Mouse (Mus musculus) testis, adult 2 months (tissue): ENCODE measurements around the gene Cideb. TPM values are rescaled to one million over a fixed set of nuclear protein-coding genes. Genes with fewer than 3 reads are reported as not detected.

ENCODE experiments used
- H3K27ac ChIP-seq: fragments of 200-500 bp; 2 replicates; pipeline ENCODE4 v1.5.1; 2012; ENCODE audit warnings: low read depth, low read length; ENCODE audit not compliant: control insufficient read depth, insufficient read depth
- H3K27me3 ChIP-seq: fragments of 200-500 bp; 2 replicates; pipeline ENCODE4 v1.6.1; 2012; ENCODE audit warnings: mild to moderate bottlenecking, low read length, moderate library complexity; ENCODE audit not compliant: control insufficient read depth, insufficient read depth
- H3K36me3 ChIP-seq: fragments of 200-500 bp; 2 replicates; pipeline ENCODE4 v1.6.1; 2012; ENCODE audit warnings: mild to moderate bottlenecking, low read length; ENCODE audit not compliant: control insufficient read depth, insufficient read depth
- H3K4me1 ChIP-seq: fragments of 200-500 bp; 2 replicates; pipeline ENCODE4 v1.6.1; 2012; ENCODE audit warnings: low read length; ENCODE audit not compliant: control insufficient read depth, insufficient read depth
- H3K4me3 ChIP-seq: fragments of 200-500 bp; 2 replicates; pipeline ENCODE4 v1.5.1; 2012; ENCODE audit warnings: low read depth, mild to moderate bottlenecking, low read length, moderate library complexity, mixed read lengths; ENCODE audit not compliant: control insufficient read depth
- CTCF ChIP-seq: fragments of 200-500 bp; IDR thresholded peaks from 2 replicates; pipeline ENCODE4 v1.5.1; 2012; ENCODE audit warnings: low read depth, mild to moderate bottlenecking, inconsistent platforms, low read length, moderate library complexity; ENCODE audit not compliant: control insufficient read depth, insufficient read depth, insufficient replicate concordance
- POLR2A ChIP-seq: fragments of 200-500 bp; IDR thresholded peaks from 2 replicates; pipeline ENCODE4 v1.6.1; 2012; ENCODE audit warnings: low read depth, mild to moderate bottlenecking, inconsistent platforms, low read length, moderate library complexity; ENCODE audit not compliant: control insufficient read depth
- polyA plus RNA-seq: library from polyadenylated mRNA; depleted of rRNA; stranded (reverse); fragments of >200 nt; gene quantifications from 2 replicates; pipeline ENCODE4 v1.2.3, GENCODE M21; 2012

Cideb gene
- polyA plus RNA-seq, 1 experiment, result not detected

DNA sequence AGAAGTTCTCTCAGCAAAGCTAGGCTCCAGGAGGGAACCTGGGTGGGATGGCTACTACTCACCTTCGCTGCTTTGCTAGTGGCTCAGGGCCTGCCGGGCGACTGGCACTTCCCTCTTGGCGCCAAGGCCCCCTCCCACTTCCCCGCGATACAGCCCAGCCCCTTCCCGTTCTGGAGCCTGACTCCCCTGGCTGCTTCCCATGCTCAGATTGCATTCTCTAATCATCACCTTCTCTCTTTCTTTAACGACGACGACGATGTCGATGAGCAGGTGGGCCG is 25.6 kb upstream of the Cideb start, which contains the start of gene Adcy4:
Gene Adcy4, minus strand, starts transcription at position 138 of the 278 bp plus-strand sequence.
- Histone ChIP-seq H3K36me3 (no peaks in the 10 kb centered on the region), H3K4me3 (peak within 1 kb of the TSS; percentile 47), H3K27ac (no peak within 1 kb of the TSS), H3K27me3 (no peaks in the 10 kb centered on the region), H3K4me1 (peaks cover 20% of the 10 kb centered on the region)
- TF ChIP-seq CTCF (no peak), POLR2A (no peak)

DNA sequence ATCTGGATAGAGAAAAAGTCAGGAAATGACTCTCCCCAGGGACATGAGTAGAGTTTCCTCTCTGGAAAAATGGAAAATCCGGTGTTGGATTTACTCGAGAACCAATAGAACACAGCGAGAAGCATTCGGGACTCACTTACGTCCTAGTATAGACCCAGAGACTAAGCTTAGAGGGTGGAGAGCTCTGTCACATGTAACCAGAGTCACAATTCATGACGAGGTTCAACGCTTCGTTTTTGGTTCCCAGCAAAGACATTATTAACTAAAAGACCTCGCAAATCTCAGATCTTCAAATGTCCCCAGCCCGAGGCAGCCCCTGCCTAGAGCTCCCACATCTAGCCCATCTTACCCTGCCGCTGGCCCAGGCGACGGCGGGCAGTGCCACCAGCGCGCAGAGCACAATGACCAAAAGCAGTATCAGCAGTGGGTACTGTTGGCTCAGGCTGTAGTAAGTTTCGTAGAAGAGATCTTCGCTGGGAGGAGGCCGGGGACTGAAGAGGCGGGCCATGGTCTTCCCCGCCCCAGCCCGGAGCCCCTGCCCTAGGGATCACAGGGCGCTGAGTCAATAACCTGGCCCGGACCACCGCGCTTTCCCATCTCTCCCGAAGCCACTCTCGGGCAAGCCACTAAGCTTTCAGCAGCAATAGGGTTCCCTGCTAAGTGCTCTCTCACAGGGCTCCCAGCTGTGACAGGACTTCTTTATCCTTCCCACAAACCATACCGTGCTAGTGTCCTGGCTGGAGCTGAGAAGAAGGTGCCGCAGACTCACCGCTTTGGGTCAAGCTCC is 25.1 kb upstream of the Cideb start:
- Histone ChIP-seq H3K4me1 (peaks cover 14% of the 10 kb centered on the region), H3K4me3 (peak overlapping the region; percentile 47), H3K36me3 (no peaks in the 10 kb centered on the region), H3K27ac (no peak overlapping the region), H3K27me3 (no peaks in the 10 kb centered on the region)
- TF ChIP-seq POLR2A (no peak), CTCF (no peak)

DNA sequence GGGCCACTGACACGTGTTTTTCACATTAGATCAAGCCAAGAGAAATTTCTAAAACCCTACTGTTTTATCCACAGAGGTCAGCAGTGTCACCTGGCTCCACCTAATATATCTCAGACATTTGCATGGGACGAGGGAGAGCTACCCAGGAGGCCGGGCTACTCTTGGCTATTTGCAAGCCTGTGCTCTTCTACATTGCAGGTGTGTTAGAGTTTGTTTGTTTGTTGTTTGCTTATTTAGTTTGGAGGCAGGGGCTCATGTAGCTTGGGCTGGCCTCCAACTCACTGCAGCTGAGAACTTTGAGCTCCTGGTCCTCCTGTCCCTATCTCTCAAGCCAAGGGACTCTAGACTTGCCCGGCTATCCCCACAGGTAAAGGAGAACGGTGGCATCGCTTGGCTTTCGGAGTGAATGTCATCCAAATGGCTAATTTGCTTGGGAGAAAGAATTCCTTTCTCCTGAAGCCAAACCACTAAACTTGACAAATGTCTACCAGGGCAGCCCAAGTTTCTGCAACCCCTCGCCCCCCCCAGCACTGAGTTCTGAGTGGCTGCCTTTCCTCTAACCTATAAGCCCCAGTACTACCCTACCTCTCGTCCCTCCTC is 24.2 kb upstream of the Cideb start:
- Histone ChIP-seq H3K27ac (no peak overlapping the region), H3K27me3 (no peaks in the 10 kb centered on the region), H3K36me3 (no peaks in the 10 kb centered on the region), H3K4me1 (peaks cover 6% of the 10 kb centered on the region), H3K4me3 (no peak overlapping the region)
- TF ChIP-seq POLR2A (no peak), CTCF (no peak)

DNA sequence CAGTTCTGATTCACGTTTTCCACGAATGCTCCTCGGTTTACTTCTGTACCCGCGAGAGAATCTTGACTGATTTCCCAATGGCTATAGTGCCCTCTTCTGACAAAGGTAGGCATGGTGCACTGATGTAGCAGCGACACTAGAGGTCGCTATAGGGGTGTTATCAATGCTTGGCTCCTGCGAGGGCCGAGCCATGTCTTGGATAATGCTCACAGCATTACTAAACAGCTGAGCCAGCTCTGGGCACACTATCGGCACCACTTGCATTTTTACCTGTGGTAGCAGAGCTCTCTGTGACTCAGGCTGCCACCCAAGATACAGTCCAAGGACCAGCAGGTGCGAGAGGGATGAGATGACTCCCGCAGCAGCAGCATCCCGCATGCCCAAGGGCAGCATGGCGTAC is 23.1 kb upstream of the Cideb start:
- no peaks in the 10 kb centered on the region for H3K27me3 ChIP-seq
- peaks cover 6% of the 10 kb centered on the region for H3K4me1 ChIP-seq
- H3K27ac ChIP-seq, result no peak overlapping the region
- TF ChIP-seq CTCF (peak; percentile 89), POLR2A (no peak)
- H3K4me3 ChIP-seq, result no peak overlapping the region
- H3K36me3 ChIP-seq, result no peaks in the 10 kb centered on the region

DNA sequence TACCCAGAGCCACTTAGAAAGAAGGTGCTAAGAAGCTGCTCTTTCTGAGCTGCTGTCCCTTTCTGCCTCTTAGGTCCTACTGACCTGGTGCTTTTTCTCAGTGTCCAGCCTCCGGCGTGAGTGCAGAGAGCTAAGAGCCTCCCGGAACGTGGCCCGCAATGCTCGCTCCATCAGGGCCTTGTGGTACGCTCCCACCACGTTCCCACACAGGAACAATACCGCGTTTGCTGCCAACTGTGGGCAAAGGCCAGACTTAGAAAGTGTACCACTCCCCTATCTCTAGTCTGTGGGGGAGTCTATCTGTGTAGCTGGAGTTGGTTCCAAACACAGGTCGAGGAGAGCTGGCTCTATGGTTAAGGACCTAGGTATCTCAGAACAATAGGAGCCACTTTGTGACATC is 22.5 kb upstream of the Cideb start:
- H3K36me3 ChIP-seq, result no peaks in the 10 kb centered on the region
- no peaks in the 10 kb centered on the region for H3K27me3 ChIP-seq
- H3K4me3 ChIP-seq, result no peak overlapping the region
- no peak for TF ChIP-seq CTCF
- no peak for TF ChIP-seq POLR2A
- H3K27ac ChIP-seq, result no peak overlapping the region
- H3K4me1 ChIP-seq, result peaks cover 6% of the 10 kb centered on the region

DNA sequence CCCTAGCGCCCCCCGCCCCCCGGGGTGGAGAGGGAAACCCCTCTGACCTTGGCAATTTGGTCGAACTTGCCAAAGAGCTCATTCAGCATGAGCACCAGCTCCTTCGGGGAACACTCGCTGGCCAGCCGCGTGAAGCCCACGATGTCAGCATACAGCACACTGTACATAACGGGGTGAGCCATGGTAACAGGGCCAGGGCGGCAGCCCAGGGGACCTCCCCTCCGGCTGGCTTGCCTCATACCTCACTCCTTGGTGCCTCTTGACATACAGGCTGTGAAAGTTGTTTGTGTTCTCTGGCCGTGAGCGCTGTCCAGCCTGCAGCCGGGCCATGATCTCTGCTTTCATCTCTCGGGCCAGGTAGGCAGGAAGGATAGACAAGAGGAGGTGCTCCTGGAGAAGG is 21.4 kb upstream of the Cideb start:
- Histone ChIP-seq H3K36me3 (no peaks in the 10 kb centered on the region), H3K4me3 (no peak overlapping the region), H3K27me3 (no peaks in the 10 kb centered on the region), H3K27ac (no peak overlapping the region), H3K4me1 (peaks cover 6% of the 10 kb centered on the region)
- TF ChIP-seq CTCF (no peak), POLR2A (no peak)

DNA sequence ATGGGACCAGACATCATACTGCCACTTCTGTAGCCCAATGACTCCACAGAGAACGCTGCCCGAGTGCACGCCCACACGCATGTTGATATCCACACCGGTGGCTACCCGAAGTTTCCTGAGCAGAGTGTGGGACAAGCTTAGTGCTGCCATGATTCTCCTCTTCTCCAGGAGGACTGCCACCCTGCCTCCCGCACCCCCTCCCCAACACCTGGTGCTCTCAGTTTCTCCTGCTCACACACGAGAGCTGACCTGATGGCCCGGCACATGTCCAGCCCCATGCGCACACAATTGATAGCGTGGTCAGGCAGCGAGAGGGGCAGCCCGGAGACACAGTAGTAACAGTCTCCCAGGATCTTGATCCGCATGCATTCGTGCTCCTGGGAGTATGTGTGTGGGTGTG is 20.4 kb upstream of the Cideb start:
- no peaks in the 10 kb centered on the region for H3K27me3 ChIP-seq
- H3K4me3 ChIP-seq, result no peak overlapping the region

More for the DNA sequence above, 20.4 kb upstream of the Cideb start:
- Histone ChIP-seq H3K27ac (no peak overlapping the region), H3K4me1 (peaks cover 2% of the 10 kb centered on the region), H3K36me3 (no peaks in the 10 kb centered on the region)
- no peak for TF ChIP-seq POLR2A
- TF ChIP-seq CTCF, result no peak
